Mouse (Mus musculus) hematopoietic stem cell, adult 5-6 weeks (primary cell): ENCODE data around the gene Nhs. TPM values are rescaled to one million over a fixed set of nuclear protein-coding genes. Genes with fewer than 3 reads are reported as not detected.

ENCODE experiments used
- ATAC-seq, 2 experiments: fragments of 125-278 bp in 1 of 2; replicated peaks in 1 of 2; 2 replicates each; pipeline ENCODE4 v1.8.0; 2016 to 2017; ENCODE audit warnings: inconsistent platforms in 2 of 2, mild to moderate bottlenecking in 2 of 2, moderate number of reproducible peaks in 2 of 2, low read depth in 1 of 2, moderate TSS enrichment in 1 of 2; ENCODE audit not compliant: low FRiP score in 2 of 2, poor library complexity in 2 of 2, severe bottlenecking in 2 of 2, insufficient read depth in 1 of 2, low TSS enrichment in 1 of 2
- total RNA-seq: library from RNA; stranded (forward); fragments of 172-1452, 232-1000 nt; gene quantifications from 2 replicates; pipeline ENCODE4 v1.2.3, GENCODE M21; 2017

The Nhs gene
- total RNA-seq, 1 experiment from 2014 or later: not detected

GRCm38 (mm10) chrX:161971961-161972502, 187.5 kb downstream of the Nhs start:
- ATAC-seq: no peak

GRCm38 (mm10) chrX:161971131-161971530, 188.4 kb downstream of the Nhs start:
- ATAC-seq: no peak

GRCm38 (mm10) chrX:161967692-161968091, 191.8 kb downstream of the Nhs start:
- ATAC-seq: peak in 1 of 2 experiments; percentile 51; a peak in 1 of 4 replicates

- ATAC-seq: no peak
Observed at GRCm38 (mm10) chrX:161963372-161963771, 196.2 kb downstream of the Nhs start.

- no peak for ATAC-seq
Observed at GRCm38 (mm10) chrX:161962855-161963254, 196.7 kb downstream of the Nhs start.

GRCm38 (mm10) chrX:161961756-161962155, 197.8 kb downstream of the Nhs start:
- no peak for ATAC-seq

GRCm38 (mm10) chrX:161961176-161961575, 198.4 kb downstream of the Nhs start:
- no peak for ATAC-seq

- no peak for ATAC-seq
Observed at GRCm38 (mm10) chrX:161952356-161952755, 207.2 kb downstream of the Nhs start.

GRCm38 (mm10) chrX:161943098-161943680, 216.3 kb downstream of the Nhs start:
- ATAC-seq: no peak

GRCm38 (mm10) chrX:161940696-161941095, 218.8 kb downstream of the Nhs start:
- ATAC-seq: no peak

GRCm38 (mm10) chrX:161926683-161927053, 232.9 kb downstream of the Nhs start:
- ATAC-seq: no peak

GRCm38 (mm10) chrX:161925973-161926682, 233.4 kb downstream of the Nhs start:
- peak; percentile 74 to 95 for ATAC-seq

- no peak for ATAC-seq
Observed at GRCm38 (mm10) chrX:161922655-161923054, 236.9 kb downstream of the Nhs start.

- ATAC-seq: no peak
Observed at GRCm38 (mm10) chrX:161921581-161921980, 237.9 kb downstream of the Nhs start.

GRCm38 (mm10) chrX:161909963-161910362, 249.6 kb downstream of the Nhs start:
- no peak for ATAC-seq

- ATAC-seq: peak; percentile 37 to 58; a peak in 3 of 4 replicates
Observed at GRCm38 (mm10) chrX:161908652-161909403, 250.7 kb downstream of the Nhs start.

GRCm38 (mm10) chrX:161907595-161908592, 251.6 kb downstream of the Nhs start:
- ATAC-seq: peak; percentile 58 to 65; a peak in 3 of 4 replicates
